31 mouse cellular contexts compared by ENCODE assay signal in genomic region chr14:25543098-25543497, GRCm38 (mm10).
DNase-seq lines count a peak whose midpoint lies in the region; ATAC-seq and TF ChIP-seq lines count a peak whose summit lies in the region.
"Had no signal": no experiment of that assay in that cellular context is flagged by ENCODE, and none has a peak within 500 bp of the region (broad histone marks: within the 10 kb centered on the region; RNA-seq: fewer than 3 reads in every experiment).

No protein-coding gene starts in this region.

- no peak overlapping the region for H3K4me3 ChIP-seq in hindbrain, embryonic 13.5 days
- no peak overlapping the region for H3K4me3 ChIP-seq in hindbrain, embryonic 10.5 days
- no peak overlapping the region for H3K4me3 ChIP-seq in myocyte
- H3K4me3 ChIP-seq: embryonic facial prominence, embryonic 10.5 days; embryonic facial prominence, embryonic 13.5 days; erythroblast, embryonic 14.5 days; forebrain, embryonic 10.5 days; forebrain, embryonic 13.5 days; heart, adult 2 months; heart, embryonic 10.5 days; heart, embryonic 13.5 days; hindbrain, embryonic 12.5 days had no signal

- peaks cover 62% of the 10 kb centered on the region for H3K4me1 ChIP-seq in hindbrain, embryonic 13.5 days (replicated peaks)
- peaks cover 40% of the 10 kb centered on the region for H3K4me1 ChIP-seq in hindbrain, embryonic 10.5 days (replicated peaks)

- no peaks in the 10 kb centered on the region for H3K27me3 ChIP-seq in hindbrain, embryonic 13.5 days
- no peaks in the 10 kb centered on the region for H3K27me3 ChIP-seq in hindbrain, embryonic 10.5 days (ENCODE audit: insufficient read depth, poor library complexity, severe bottlenecking)
- H3K27me3 ChIP-seq in myocyte (ENCODE audit: control insufficient read depth, insufficient read depth, insufficient read length): no peaks in the 10 kb centered on the region
- H3K27me3 ChIP-seq: embryonic facial prominence, embryonic 13.5 days; forebrain, embryonic 13.5 days; heart, embryonic 13.5 days; hindbrain, embryonic 12.5 days; Patski had no signal

- H3K36me3 ChIP-seq in hindbrain, embryonic 13.5 days: peaks cover 39% of the 10 kb centered on the region
- H3K36me3 ChIP-seq in hindbrain, embryonic 10.5 days: peaks cover 92% of the 10 kb centered on the region
- peaks cover 16% of the 10 kb centered on the region for H3K36me3 ChIP-seq in myocyte (ENCODE audit: control insufficient read depth, insufficient read depth)

- no peak overlapping the region for H3K4me2 ChIP-seq in hindbrain, embryonic 13.5 days
- H3K4me2 ChIP-seq in myocyte (ENCODE audit: low read depth): no peak overlapping the region
- H3K4me2 ChIP-seq: embryonic facial prominence, embryonic 13.5 days; forebrain, embryonic 13.5 days; heart, embryonic 13.5 days; hindbrain, embryonic 12.5 days had no signal

- 0 out of 2 replicates have a peak overlapping the region, but pooled peaks have one; percentile 23 for H3K27ac ChIP-seq in hindbrain, embryonic 13.5 days
- H3K27ac ChIP-seq in hindbrain, embryonic 10.5 days: no peak overlapping the region
- H3K27ac ChIP-seq: embryonic facial prominence, embryonic 10.5 days; embryonic facial prominence, embryonic 13.5 days; forebrain, embryonic 10.5 days; forebrain, embryonic 13.5 days; heart, adult 2 months; heart, embryonic 10.5 days; heart, embryonic 13.5 days; hindbrain, embryonic 12.5 days had no signal

- peaks cover 44% of the 10 kb centered on the region for H3K79me2 ChIP-seq in myocyte (ENCODE audit: control insufficient read depth, insufficient read depth)

- no peak overlapping the region for H3K9ac ChIP-seq in hindbrain, embryonic 13.5 days
- H3K9ac ChIP-seq: embryonic facial prominence, embryonic 13.5 days; forebrain, embryonic 13.5 days; heart, embryonic 13.5 days; hindbrain, embryonic 12.5 days had no signal

- 96% methylated on average over 4 of the region's 4 CpGs for WGBS in hindbrain, embryonic 13.5 days
- 95% methylated on average over 4 of the region's 4 CpGs for WGBS in hindbrain, embryonic 10.5 days

- peak; percentile 21 for TF ChIP-seq POLR2A in myocyte (IDR thresholded peaks at IDR 0.05; ENCODE audit: insufficient read length, low read depth)

- no peak overlapping the region for H3ac ChIP-seq in myocyte (ENCODE audit: control insufficient read depth, insufficient read length)

- DNase-seq in hindbrain, embryonic 10.5 days (ENCODE audit: low spot score): no peak
- DNase-seq in brain, adult 2 months (ENCODE audit: low read depth, low spot score): peak; percentile 39
- no peak for DNase-seq in right cerebral cortex, adult 2 months (ENCODE audit: low spot score in 2 of 2)
- no peak for DNase-seq in kidney, adult 11 months
- no peak for DNase-seq in layer of hippocampus, adult 9-10 months (ENCODE audit: low spot score)
- DNase-seq: adrenal gland, adult 2 months; adrenal gland, postnatal 14 days; cerebellum, adult 11-12 months; cerebellum, adult 8-10 months; cerebellum, postnatal 10 days; cerebellum, postnatal 36 days; embryo, embryonic 11 days; gastrocnemius, postnatal 10 days; gastrocnemius, postnatal 36 days; heart, adult 2 months; heart, postnatal 14 days; heart, postnatal 4 days had no signal

- H3K9me3 ChIP-seq in hindbrain, embryonic 13.5 days: no peaks in the 10 kb centered on the region
- no peaks in the 10 kb centered on the region for H3K9me3 ChIP-seq in hindbrain, embryonic 10.5 days
- H3K9me3 ChIP-seq: embryonic facial prominence, embryonic 10.5 days; embryonic facial prominence, embryonic 13.5 days; forebrain, embryonic 10.5 days; forebrain, embryonic 13.5 days; heart, embryonic 10.5 days; heart, embryonic 13.5 days; hindbrain, embryonic 12.5 days had no signal

- ATAC-seq in hindbrain, embryonic 13.5 days (ENCODE audit: low FRiP score): no peak
- ATAC-seq in granulocyte monocyte progenitor cell, adult 5-6 weeks (replicated peaks; ENCODE audit: poor library complexity, severe bottlenecking): peak; percentile 24
- ATAC-seq: forebrain, embryonic 13.5 days; forebrain, embryonic 16.5 days; hindbrain, embryonic 16.5 days; Patski had no signal

TF ChIP-seq in myocyte, 11 proteins besides CTCF, POLR2A, EP300 and RAD21:
- TF ChIP-seq REST (IDR thresholded peaks at IDR 0.05; ENCODE audit: insufficient read depth, insufficient read length) (no peak), SRF (IDR thresholded peaks at IDR 0.05; ENCODE audit: control insufficient read depth, insufficient read length, low read depth) (no peak), MYOD1 (IDR thresholded peaks at IDR 0.05; ENCODE audit: control insufficient read depth in 1 of 3, insufficient read length in 2 of 3, low read depth in 2 of 3) (no peak), POLR2AphosphoS2 (IDR thresholded peaks at IDR 0.05; ENCODE audit: insufficient read length, low read depth) (no peak), TCF3 (IDR thresholded peaks at IDR 0.05; ENCODE audit: insufficient read length, low read depth) (no peak), E2F4 (IDR thresholded peaks at IDR 0.05; ENCODE audit: insufficient read depth) (no peak), CEBPB (IDR thresholded peaks at IDR 0.05; ENCODE audit: insufficient read depth, poor library complexity, severe bottlenecking) (no peak), TCF12 (IDR thresholded peaks at IDR 0.05; ENCODE audit: insufficient read depth, poor library complexity, severe bottlenecking) (no peak), USF1 (IDR thresholded peaks at IDR 0.05; ENCODE audit: low read depth) (no peak), MAX (IDR thresholded peaks at IDR 0.05; ENCODE audit: low read depth) (no peak), MYOG (IDR thresholded peaks at IDR 0.05; ENCODE audit: control insufficient read depth in 1 of 3, insufficient read depth in 1 of 3, insufficient read length in 2 of 3, low read depth in 2 of 3) (no peak)
TF ChIP-seq in myocyte: peak in this region for 0.
